Mouse (Mus musculus) c-Kit-positive CD71-positive TER-119-negative erythroid progenitor cells, embryonic 14.5 days (primary cell): Measurements from ENCODE around the gene Tenm2.
A peak's percentile ranks its signal among the peaks of the same experiment; 100 is the strongest.

Source experiments
- DNase-seq: peaks from one replicate; pipeline ENCODE4 v3.0.0-alpha.2; 2013; ENCODE audit warnings: low read depth

The Tenm2 gene

GRCm38 (mm10) chr11:36351752-36352151 lies 884.0 kb downstream of the Tenm2 start:
- no peak for DNase-seq

GRCm38 (mm10) chr11:36351341-36351740 lies 884.4 kb downstream of the Tenm2 start:
- no peak for DNase-seq

DNA sequence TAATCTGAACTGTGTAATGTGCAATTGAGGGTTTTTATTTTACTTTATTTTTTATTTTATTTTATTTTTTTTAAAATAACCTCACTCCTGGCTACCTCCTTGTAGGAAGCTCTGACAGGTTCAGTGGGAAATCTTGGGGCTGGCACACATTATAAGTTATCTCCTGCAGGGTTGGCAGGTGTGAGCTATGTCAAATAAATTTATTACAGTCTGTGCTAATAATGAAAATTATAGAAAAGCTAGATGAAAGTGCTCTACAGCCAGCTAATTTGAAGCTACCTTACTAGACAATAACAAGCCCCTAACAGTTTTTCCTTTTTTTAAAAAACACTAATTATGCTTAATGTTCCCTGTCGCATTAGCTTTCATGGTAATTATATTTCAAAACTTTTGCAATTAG lies 885.5 kb downstream of the Tenm2 start:
- no peak for DNase-seq

- no peak for DNase-seq
Observed at GRCm38 (mm10) chr11:36349856-36350255, 885.9 kb downstream of the Tenm2 start.

DNA sequence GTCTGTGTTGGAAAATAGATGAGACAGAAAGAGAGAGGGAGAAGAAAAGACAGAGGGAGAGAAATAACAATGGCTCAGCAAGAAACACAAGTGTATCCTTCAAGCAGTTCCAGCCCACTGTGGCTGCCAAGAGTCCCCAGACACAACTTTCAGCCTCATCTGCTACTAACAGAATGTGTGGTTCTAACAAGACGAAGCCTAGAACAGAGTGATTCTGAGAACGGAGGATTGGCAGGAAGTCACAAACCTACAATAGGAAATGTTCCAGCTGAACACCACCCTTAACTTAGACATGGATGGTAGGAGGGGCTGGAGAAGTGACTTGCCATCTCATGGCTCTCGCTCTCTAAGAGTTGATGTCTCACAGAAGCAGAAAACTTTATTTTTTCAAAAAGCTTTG lies 894.0 kb downstream of the Tenm2 start:
- no peak for DNase-seq

- DNase-seq, result no peak
Observed at GRCm38 (mm10) chr11:36338424-36338823, 897.3 kb downstream of the Tenm2 start.

- no peak for DNase-seq
Observed at GRCm38 (mm10) chr11:36337063-36337462, 898.7 kb downstream of the Tenm2 start.

GRCm38 (mm10) chr11:36335147-36335546 lies 900.6 kb downstream of the Tenm2 start:
- DNase-seq, result no peak

DNA sequence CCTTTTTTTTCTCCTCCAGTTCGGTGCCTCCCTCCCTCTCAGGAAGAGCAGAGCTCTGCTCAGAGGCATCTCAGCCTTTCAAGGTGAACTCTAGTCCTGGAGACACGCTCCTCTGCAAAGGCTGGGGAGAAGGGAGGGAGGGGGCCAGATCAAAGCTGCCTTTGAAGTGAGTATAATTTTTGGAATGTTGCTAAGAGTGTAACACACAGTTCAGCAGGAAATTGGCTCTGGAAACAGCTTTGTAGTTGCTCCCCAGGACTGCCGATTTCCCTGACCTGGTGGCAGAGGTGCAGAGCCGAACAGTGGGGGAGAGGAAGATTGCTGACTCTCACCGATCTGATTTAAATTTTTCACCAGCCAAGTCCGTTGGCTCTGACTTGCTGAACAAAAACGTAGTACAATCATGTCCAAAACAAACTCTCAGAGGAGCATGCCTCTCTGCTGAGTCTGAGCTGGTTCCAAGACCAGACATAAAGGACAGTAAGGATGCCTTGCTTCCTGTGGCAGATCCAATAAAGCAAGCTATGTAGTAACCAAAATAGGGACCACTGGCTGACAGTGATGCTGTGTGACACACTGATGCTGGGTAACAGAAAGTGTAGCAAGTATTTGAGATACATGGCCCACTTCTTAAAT lies 901.5 kb downstream of the Tenm2 start:
- DNase-seq, result no peak

DNA sequence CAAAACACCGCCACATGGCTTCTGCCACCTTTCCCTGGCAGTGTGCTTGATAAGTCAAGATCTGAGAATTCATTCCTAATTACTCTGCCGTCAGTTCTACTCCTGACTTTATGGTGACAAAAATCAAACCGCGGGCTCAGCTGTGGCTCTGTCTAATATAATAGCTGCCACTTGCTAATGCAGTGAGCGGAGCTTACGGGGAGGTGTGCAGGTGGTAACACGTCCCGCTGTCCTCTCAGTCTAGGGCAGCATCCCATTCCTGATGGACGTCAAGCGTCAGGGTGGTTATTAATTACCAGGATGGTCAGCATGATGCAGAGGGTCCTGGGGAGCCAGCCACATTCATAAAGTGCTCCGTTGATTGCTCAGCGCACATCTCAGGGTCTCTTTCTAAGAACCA lies 903.5 kb downstream of the Tenm2 start:
- DNase-seq, result no peak

DNA sequence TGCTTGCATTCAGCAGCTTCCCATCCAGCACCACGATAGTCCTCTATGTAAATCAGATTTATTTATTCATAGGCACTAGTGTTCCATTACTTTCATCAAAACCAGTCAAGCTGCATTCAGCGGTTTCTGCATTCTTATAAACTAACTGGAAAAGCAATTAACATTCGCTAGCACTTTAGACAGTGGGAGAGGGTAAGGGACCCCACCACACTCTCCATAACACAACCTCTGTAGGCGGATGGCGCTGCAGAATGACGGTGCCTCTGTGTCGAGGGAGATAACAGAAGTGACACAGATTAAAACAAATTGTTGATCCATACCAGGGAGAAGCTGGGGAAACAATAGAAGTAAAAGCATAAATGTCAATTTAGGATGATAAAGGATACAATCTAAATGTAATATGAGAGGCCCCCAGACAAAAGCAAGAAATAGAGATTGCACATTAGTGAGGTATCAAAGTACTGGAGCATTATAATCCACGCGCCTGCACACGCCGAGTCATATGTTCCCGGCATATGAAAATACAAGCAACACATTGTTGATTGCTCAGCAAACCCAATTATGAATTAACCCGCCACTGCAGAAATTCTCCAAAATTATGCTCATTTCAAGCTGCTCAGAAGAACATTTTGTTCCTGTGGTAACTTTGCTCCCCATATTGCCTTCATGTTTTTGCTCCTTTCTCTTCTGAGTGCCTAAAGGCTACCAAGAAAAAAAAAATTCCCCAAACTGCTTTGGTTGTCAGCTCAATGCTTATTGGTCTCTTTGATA lies 904.2 kb downstream of the Tenm2 start:
- no peak for DNase-seq

DNA sequence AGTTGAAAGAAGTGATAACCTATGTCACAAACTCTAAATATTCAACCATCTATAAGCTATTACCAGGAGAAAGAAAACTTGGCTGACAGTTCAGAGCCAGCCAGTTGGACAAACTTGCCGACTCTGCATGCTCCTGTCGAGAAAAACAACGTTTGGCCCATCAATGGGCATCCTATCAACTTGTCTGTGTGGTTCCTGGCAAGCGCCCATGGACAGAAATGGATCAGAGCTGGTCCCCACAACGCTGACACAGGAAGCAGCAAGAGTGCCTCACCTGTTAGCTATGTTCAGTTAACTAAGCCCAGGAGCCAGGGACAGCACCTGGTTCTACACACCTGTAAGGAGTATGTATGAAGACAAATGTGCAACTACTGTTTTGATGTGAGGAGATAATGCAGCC lies 908.5 kb downstream of the Tenm2 start:
- no peak for DNase-seq

DNA sequence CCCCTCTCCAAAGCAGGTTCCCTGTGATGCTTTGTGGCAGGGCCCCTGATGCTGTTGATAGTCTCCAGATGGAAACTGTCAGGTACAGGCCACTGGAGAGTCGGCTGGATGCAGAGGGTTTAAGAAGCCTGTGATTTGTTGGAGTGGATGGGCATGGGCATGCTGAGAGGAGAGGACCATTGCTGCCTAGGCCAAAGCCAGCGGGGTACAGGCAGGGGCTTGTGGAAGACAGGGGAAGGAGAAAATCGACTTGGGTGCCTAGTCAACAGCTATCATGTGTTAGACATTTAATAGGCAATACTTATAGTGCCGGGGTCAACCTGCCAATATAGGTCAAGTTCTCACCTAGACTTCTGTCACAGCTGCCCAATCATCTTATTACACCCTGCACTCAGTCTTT lies 926.4 kb downstream of the Tenm2 start:
- DNase-seq, result no peak

DNA sequence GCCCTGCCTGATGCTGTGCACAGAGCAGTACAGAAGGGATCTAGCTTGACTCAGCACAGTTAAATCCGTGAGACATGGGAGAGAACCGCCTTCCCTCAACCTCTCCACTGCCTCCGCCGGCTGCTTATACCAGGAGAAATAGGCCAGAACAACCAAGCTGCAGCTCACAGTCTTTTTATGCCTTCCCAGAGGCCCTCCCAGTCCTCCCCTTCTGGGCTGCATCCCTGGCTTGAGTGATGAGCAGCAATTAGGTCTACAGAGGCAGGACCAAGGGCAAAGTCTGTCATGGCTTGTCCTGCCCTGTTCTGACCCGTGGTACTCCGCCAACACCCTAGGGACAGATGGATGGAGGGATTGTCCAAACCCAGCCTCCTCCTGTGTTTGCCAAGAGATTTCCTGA lies 928.5 kb downstream of the Tenm2 start:
- no peak for DNase-seq

DNA sequence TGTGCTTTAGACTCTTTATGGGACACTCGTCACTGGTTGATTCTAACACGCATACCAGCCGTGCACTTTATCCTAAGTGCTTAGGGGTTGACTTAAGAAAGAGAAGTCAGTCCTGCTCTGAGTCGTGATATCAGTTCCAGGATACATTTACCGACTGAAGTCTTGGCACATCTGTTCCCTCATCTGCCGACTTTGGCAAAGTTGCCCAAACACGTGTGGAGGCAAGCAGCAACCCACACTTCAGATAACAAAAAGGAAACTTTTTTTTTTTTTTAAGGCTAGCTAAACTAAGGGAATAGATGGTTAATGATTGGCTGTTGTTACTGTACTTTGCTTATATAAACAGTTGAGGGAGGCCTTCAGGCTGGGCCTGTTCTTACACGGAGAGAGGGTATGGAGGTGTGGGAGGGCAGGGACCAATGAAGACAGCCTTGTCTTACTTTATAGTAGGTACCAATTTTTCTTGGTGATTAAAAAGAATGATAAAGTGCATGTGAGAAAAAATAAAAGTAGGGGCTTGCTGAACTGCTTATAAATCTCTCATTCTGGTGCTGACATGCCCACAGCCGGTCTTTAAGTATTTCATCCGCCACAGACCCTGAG lies 930.3 kb downstream of the Tenm2 start:
- no peak for DNase-seq

GRCm38 (mm10) chr11:36302913-36303371 lies 932.8 kb downstream of the Tenm2 start:
- no peak for DNase-seq

- DNase-seq, result no peak
Observed at GRCm38 (mm10) chr11:36302096-36302495, 933.7 kb downstream of the Tenm2 start.

- DNase-seq, result no peak
Observed at GRCm38 (mm10) chr11:36296568-36296967, 939.2 kb downstream of the Tenm2 start.

DNA sequence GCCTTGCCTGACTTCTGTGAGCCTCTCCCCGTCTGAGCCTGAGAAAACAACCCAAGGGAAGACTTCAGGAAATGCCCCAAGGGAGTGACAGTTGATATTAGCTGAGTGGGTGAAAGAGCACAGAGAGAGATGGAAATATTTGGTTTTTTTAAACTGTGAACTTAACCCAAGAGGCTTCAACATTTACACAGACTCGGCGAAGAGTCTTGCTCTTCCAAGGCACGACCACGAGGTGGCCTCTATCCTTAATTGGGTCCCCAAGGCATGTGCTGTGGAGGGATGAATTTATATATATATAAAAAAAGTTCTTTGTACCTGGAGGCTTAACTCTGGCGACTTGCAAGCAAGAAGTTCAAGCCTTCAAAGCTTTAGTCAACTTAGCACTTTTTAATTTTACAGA lies 943.6 kb downstream of the Tenm2 start:
- no peak for DNase-seq

GRCm38 (mm10) chr11:36286246-36286645 lies 949.5 kb downstream of the Tenm2 start:
- DNase-seq, result no peak

GRCm38 (mm10) chr11:36280533-36280932 lies 955.2 kb downstream of the Tenm2 start:
- peak; percentile 46 for DNase-seq

DNA sequence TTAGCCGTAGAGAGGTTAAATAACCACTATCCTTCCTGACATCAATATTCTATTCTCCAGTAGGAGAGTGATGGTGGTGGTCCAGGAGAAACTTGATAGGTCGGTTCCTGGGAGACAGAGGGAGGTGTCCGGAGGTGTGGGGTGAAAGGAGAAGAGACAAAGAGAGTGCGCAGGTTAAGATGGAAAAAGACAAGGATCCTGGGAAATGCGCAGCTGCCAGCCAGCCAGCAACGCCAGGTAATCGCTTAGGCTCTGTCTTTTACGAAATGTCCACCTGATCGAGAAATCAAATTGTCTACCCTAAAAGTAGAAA lies 957.9 kb downstream of the Tenm2 start:
- DNase-seq, result no peak

DNA sequence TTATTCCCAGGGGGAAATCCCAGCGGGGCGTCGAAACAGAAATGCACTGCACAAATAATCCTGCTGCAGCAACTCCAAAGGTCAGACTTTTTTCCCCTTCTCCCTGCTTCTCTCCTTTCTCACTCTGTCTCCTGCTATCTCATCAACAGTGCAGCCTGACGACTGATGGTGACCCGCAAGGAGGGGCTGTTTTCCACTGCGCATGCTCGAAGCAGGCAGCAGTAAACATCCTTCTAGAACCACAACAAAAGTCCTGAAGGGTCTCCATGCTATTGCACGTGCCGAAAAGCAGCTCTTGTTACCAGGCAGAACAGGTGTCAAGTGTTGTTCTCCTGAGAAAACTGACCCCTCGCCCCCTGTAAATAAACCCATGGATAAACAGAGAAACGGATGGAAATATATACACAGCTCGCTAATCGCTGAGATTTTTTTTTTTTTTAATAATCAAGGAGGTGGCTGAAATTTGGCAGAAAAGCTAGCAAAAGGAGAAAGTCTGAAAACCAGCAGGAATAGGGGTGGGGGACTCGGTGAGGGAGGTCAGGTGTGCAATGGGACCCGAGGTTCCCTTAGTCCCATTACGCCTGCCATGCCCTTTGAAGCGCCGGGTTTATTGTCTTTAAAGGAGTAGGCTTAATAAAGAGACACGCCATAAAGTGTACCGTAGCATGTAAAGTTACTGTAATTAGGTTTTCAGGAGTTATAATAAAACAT lies 958.4 kb downstream of the Tenm2 start:
- no peak for DNase-seq
